Mouse (Mus musculus): Measurements from ENCODE around the gene Slc7a15. TPM values are rescaled to one million over a fixed set of nuclear protein-coding genes. Genes with fewer than 3 reads are reported as not detected.
A peak's percentile ranks its signal among the peaks of the same experiment; 100 is the strongest.

Slc7a15 gene
- total and polyA plus RNA-seq, 2 experiments from 2014 or later = 0.09 TPM; not detected in 1

- DNase-seq (ENCODE audit: low spot score) (no peak), ATAC-seq (no peak)
- Histone ChIP-seq H3K9me3 (ENCODE audit: low read length) (no peaks in the 10 kb centered on the region), H3K36me3 (ENCODE audit: insufficient read depth, low read length) (no peaks in the 10 kb centered on the region), H3K27ac (no peak overlapping the region), H3K4me3 (ENCODE audit: low read length) (no peak overlapping the region), H3K9ac (replicated peaks; ENCODE audit: low read length) (no peak overlapping the region), H3K27me3 (ENCODE audit: insufficient read depth, low read length) (no peaks in the 10 kb centered on the region), H3K4me2 (ENCODE audit: low read depth, low read length) (no peak overlapping the region), H3K4me1 (ENCODE audit: insufficient read depth, low read length) (0 out of 2 replicates have a peak, but pooled peaks cover 4% of the 10 kb centered on the region)
- 89% methylated on average over 5 of the region's 5 CpGs for WGBS
- TF ChIP-seq CTCF (IDR thresholded peaks at IDR 0.05; ENCODE audit: low read depth) = no peak
Observed at GRCm38 (mm10) chr12:8537291-8537690, 61.6 kb downstream of the Slc7a15 start.

GRCm38 (mm10) chr12:8536221-8536965 is 62.5 kb downstream of the Slc7a15 start:
- H3K9ac ChIP-seq (replicated peaks; ENCODE audit: low read length) = no peak overlapping the region
- peak; percentile 85 for ATAC-seq
- 55% methylated on average over 9 of the region's 9 CpGs for WGBS
- H3K4me2 ChIP-seq (ENCODE audit: low read depth, low read length) = no peak overlapping the region
- TF ChIP-seq CTCF (IDR thresholded peaks at IDR 0.05; ENCODE audit: low read depth) = no peak
- no peaks in the 10 kb centered on the region for H3K9me3 ChIP-seq (ENCODE audit: low read length)
- no peaks in the 10 kb centered on the region for H3K27me3 ChIP-seq (ENCODE audit: insufficient read depth, low read length)
- DNase-seq (ENCODE audit: low spot score) = peak; percentile 31
- no peak overlapping the region for H3K27ac ChIP-seq
- no peak overlapping the region for H3K4me3 ChIP-seq (ENCODE audit: low read length)
- no peaks in the 10 kb centered on the region for H3K36me3 ChIP-seq (ENCODE audit: insufficient read depth, low read length)
- H3K4me1 ChIP-seq (ENCODE audit: insufficient read depth, low read length) = 0 out of 2 replicates have a peak, but pooled peaks cover 4% of the 10 kb centered on the region

DNA sequence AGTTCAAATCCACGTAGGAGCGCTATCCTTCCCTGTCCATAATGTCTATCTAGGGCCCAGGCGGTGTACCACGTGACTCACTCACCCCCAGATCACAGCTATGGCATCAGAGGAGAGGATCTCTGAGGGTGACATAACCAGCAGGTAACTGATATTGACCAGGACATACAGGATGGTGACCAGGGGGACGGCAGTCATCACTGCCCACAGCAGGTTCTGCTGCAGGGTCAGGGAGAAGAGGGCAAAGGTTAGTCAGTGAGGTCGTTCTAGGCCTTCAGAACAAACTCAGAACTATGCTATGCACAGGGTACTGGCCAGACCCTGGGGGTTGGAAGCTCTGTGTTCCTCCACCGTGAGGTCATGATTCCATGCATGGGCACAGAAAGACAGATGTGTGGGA is 63.3 kb downstream of the Slc7a15 start:
- H3K4me3 ChIP-seq (ENCODE audit: low read length) = no peak overlapping the region
- H3K27me3 ChIP-seq (ENCODE audit: insufficient read depth, low read length) = no peaks in the 10 kb centered on the region
- no peak overlapping the region for H3K4me2 ChIP-seq (ENCODE audit: low read depth, low read length)
- 0 out of 2 replicates have a peak, but pooled peaks cover 4% of the 10 kb centered on the region for H3K4me1 ChIP-seq (ENCODE audit: insufficient read depth, low read length)
- ATAC-seq = peak; percentile 49; the same call in 1 of the 2 replicates
- no peak for DNase-seq (ENCODE audit: low spot score)
- H3K27ac ChIP-seq = no peak overlapping the region
- no peaks in the 10 kb centered on the region for H3K9me3 ChIP-seq (ENCODE audit: low read length)
- TF ChIP-seq CTCF (IDR thresholded peaks at IDR 0.05; ENCODE audit: low read depth) = no peak
- WGBS = 80% methylated on average over 7 of the region's 7 CpGs
- H3K36me3 ChIP-seq (ENCODE audit: insufficient read depth, low read length) = no peaks in the 10 kb centered on the region
- H3K9ac ChIP-seq (replicated peaks; ENCODE audit: low read length) = no peak overlapping the region

- Histone ChIP-seq H3K27ac (no peak overlapping the region), H3K4me1 (ENCODE audit: insufficient read depth, low read length) (0 out of 2 replicates have a peak, but pooled peaks cover 4% of the 10 kb centered on the region), H3K9me3 (ENCODE audit: low read length) (no peaks in the 10 kb centered on the region), H3K4me2 (ENCODE audit: low read depth, low read length) (no peak overlapping the region), H3K36me3 (ENCODE audit: insufficient read depth, low read length) (no peaks in the 10 kb centered on the region), H3K27me3 (ENCODE audit: insufficient read depth, low read length) (no peaks in the 10 kb centered on the region), H3K9ac (replicated peaks; ENCODE audit: low read length) (no peak overlapping the region), H3K4me3 (ENCODE audit: low read length) (no peak overlapping the region)
- no peak for TF ChIP-seq CTCF (IDR thresholded peaks at IDR 0.05; ENCODE audit: low read depth)
- WGBS = 86% methylated on average over 1 of the region's 1 CpGs
- ATAC-seq (no peak), DNase-seq (ENCODE audit: low spot score) (no peak)
Observed at GRCm38 (mm10) chr12:8534915-8535314, 64.0 kb downstream of the Slc7a15 start.

DNA sequence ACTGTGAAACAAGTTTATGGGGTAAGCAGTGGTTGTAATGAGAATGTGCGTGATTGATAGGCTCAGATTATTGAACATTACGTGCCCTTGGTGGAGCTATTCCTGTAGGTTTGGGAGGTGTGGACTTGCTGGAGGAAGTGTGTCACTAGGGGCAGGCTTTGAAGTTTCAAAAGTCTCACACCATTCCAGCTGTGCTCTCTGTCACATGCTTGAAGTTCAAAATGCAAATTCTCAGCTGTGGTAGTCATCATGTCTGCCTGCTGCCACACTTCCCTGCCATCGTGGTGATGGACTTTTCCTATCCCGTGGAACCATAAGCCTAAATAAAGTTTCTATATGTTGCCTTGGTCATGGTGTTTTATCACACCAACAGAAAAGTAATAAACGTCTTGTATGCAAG is 71.1 kb downstream of the Slc7a15 start:
- Histone ChIP-seq H3K9ac (replicated peaks; ENCODE audit: low read length) (no peak overlapping the region), H3K4me1 (ENCODE audit: insufficient read depth, low read length) (no peaks in the 10 kb centered on the region), H3K27me3 (ENCODE audit: insufficient read depth, low read length) (no peaks in the 10 kb centered on the region), H3K4me3 (ENCODE audit: low read length) (no peak overlapping the region), H3K9me3 (ENCODE audit: low read length) (no peaks in the 10 kb centered on the region), H3K4me2 (ENCODE audit: low read depth, low read length) (no peak overlapping the region), H3K27ac (no peak overlapping the region), H3K36me3 (ENCODE audit: insufficient read depth, low read length) (no peaks in the 10 kb centered on the region)
- TF ChIP-seq CTCF (IDR thresholded peaks at IDR 0.05; ENCODE audit: low read depth) = no peak
- no peak for DNase-seq (ENCODE audit: low spot score)
- WGBS = 88% methylated on average over 5 of the region's 5 CpGs
- no peak for ATAC-seq

- H3K36me3 ChIP-seq (ENCODE audit: insufficient read depth, low read length) = no peaks in the 10 kb centered on the region
- no peak for ATAC-seq
Observed at GRCm38 (mm10) chr12:8527175-8527574, 71.7 kb downstream of the Slc7a15 start.

GRCm38 (mm10) chr12:8524062-8524461 is 74.8 kb downstream of the Slc7a15 start:
- TF ChIP-seq CTCF (IDR thresholded peaks at IDR 0.05; ENCODE audit: low read depth) = no peak
- ATAC-seq (no peak), DNase-seq (ENCODE audit: low spot score) (no peak)
- Histone ChIP-seq H3K27ac (no peak overlapping the region), H3K4me3 (ENCODE audit: low read length) (no peak overlapping the region), H3K9me3 (ENCODE audit: low read length) (no peaks in the 10 kb centered on the region), H3K27me3 (ENCODE audit: insufficient read depth, low read length) (no peaks in the 10 kb centered on the region), H3K4me2 (ENCODE audit: low read depth, low read length) (no peak overlapping the region), H3K9ac (replicated peaks; ENCODE audit: low read length) (no peak overlapping the region), H3K4me1 (ENCODE audit: insufficient read depth, low read length) (no peaks in the 10 kb centered on the region), H3K36me3 (ENCODE audit: insufficient read depth, low read length) (no peaks in the 10 kb centered on the region)
- 62% methylated on average over 5 of the region's 5 CpGs for WGBS

More at GRCm38 (mm10) chr12:8527175-8527574, 71.7 kb downstream of the Slc7a15 start:
- no peak for DNase-seq (ENCODE audit: low spot score)
- WGBS = 52% methylated on average over 1 of the region's 1 CpGs
- TF ChIP-seq CTCF (IDR thresholded peaks at IDR 0.05; ENCODE audit: low read depth) = no peak
- no peak overlapping the region for H3K9ac ChIP-seq (replicated peaks; ENCODE audit: low read length)
- no peak overlapping the region for H3K4me3 ChIP-seq (ENCODE audit: low read length)
- H3K9me3 ChIP-seq (ENCODE audit: low read length) = no peaks in the 10 kb centered on the region
- H3K27ac ChIP-seq = no peak overlapping the region
- no peaks in the 10 kb centered on the region for H3K27me3 ChIP-seq (ENCODE audit: insufficient read depth, low read length)
- no peaks in the 10 kb centered on the region for H3K4me1 ChIP-seq (ENCODE audit: insufficient read depth, low read length)
- no peak overlapping the region for H3K4me2 ChIP-seq (ENCODE audit: low read depth, low read length)

Measured in hindbrain, postnatal 0 days (tissue).